Mouse (Mus musculus) stomach, embryonic 15.5 days (tissue): ENCODE results near the gene Sdad1. TPM values are rescaled to one million over a fixed set of nuclear protein-coding genes. Genes with fewer than 3 reads are reported as not detected.

Experiments
- ATAC-seq: fragments of 200-750 bp; cut with Nextera tagmentation; 2 replicates; pipeline ENCODE4 v1.8.0; 2017; ENCODE audit warnings: low read depth, moderate number of reproducible peaks, moderate TSS enrichment; ENCODE audit not compliant: insufficient read depth, low FRiP score
- H3K27ac ChIP-seq: fragments of 300-500 bp; sonication (generic); 2 replicates; pipeline ENCODE4 v1.5.1; 2015; ENCODE audit warnings: mild to moderate bottlenecking, inconsistent platforms
- H3K27me3 ChIP-seq: fragments of 300-500 bp; sonication (generic); replicated peaks from 2 replicates; pipeline ENCODE4 v1.6.1; 2015; ENCODE audit warnings: inconsistent platforms
- H3K36me3 ChIP-seq: fragments of 300-500 bp; sonication (generic); 2 replicates; pipeline ENCODE4 v1.6.1; 2015; ENCODE audit warnings: inconsistent platforms
- H3K4me1 ChIP-seq: fragments of 300-500 bp; sonication (generic); 2 replicates; pipeline ENCODE4 v1.6.1; 2015; ENCODE audit warnings: inconsistent platforms
- H3K4me2 ChIP-seq: fragments of 300-500 bp; sonication (generic); 2 replicates; pipeline ENCODE4 v1.6.1; 2015; ENCODE audit warnings: mild to moderate bottlenecking, inconsistent platforms
- H3K4me3 ChIP-seq: fragments of 300-500 bp; sonication (generic); replicated peaks from 2 replicates; pipeline ENCODE4 v1.5.1; 2015; ENCODE audit warnings: inconsistent platforms
- H3K9ac ChIP-seq: fragments of 300-500 bp; sonication (generic); 2 replicates; pipeline ENCODE4 v1.6.1; 2015; ENCODE audit warnings: inconsistent platforms
- H3K9me3 ChIP-seq: fragments of 300-500 bp; sonication (generic); 2 replicates; pipeline ENCODE4 v1.6.1; 2016; ENCODE audit warnings: inconsistent platforms
- WGBS: fragments of 180-500 bp; shearing (Covaris S2); methylation state at CpG from one replicate; pipeline ENCODE4 v1.1.7; 2015; 5-methylcytosine and 5-hydroxymethylcytosine counted together
- polyA plus RNA-seq: library from polyadenylated mRNA; unstranded; fragments of >200 nt; fragmentation: Nextera tagmentation; extraction: Ambion mirVana; gene quantifications from 2 replicates; pipeline ENCODE4 v1.2.1, GENCODE M21; 2015

Gene Sdad1
- polyA plus RNA-seq, 1 experiment from 2014 or later: 41.9 TPM

- no peaks in the 10 kb centered on the region for H3K27me3 ChIP-seq
- no peak overlapping the region for H3K4me3 ChIP-seq
- H3K9ac ChIP-seq: no peak overlapping the region
- H3K36me3 ChIP-seq: no peaks in the 10 kb centered on the region
- H3K9me3 ChIP-seq: no peaks in the 10 kb centered on the region
- H3K27ac ChIP-seq: no peak overlapping the region
- ATAC-seq: peak; percentile 50; the same call in 1 of the 2 replicates
- H3K4me1 ChIP-seq: 0 out of 2 replicates have a peak, but pooled peaks cover 10% of the 10 kb centered on the region
- no peak overlapping the region for H3K4me2 ChIP-seq
- WGBS: 51% methylated on average over 4 of the region's 4 CpGs
Observed at GRCm38 (mm10) chr5:92263761-92264359, 46.4 kb downstream of the Sdad1 start.

- no peaks in the 10 kb centered on the region for H3K36me3 ChIP-seq
- ATAC-seq: no peak
- H3K27me3 ChIP-seq: no peaks in the 10 kb centered on the region
- no peak overlapping the region for H3K4me3 ChIP-seq
- H3K9ac ChIP-seq: no peak overlapping the region
- no peak overlapping the region for H3K27ac ChIP-seq
- WGBS: 82% methylated on average over 8 of the region's 8 CpGs
- 0 out of 2 replicates have a peak, but pooled peaks cover 10% of the 10 kb centered on the region for H3K4me1 ChIP-seq
- H3K4me2 ChIP-seq: no peak overlapping the region
- no peaks in the 10 kb centered on the region for H3K9me3 ChIP-seq
Observed at GRCm38 (mm10) chr5:92262646-92263045, 47.6 kb downstream of the Sdad1 start.

GRCm38 (mm10) chr5:92256218-92256617 is 54.1 kb downstream of the Sdad1 start, which contains the start of gene Ppef2:
TSS of gene Ppef2 (minus strand) at chr5:92256278.
- WGBS: 26% methylated on average over 6 of the region's 6 CpGs
- Histone ChIP-seq H3K27me3 (no peaks in the 10 kb centered on the region), H3K4me2 (no peak within 1 kb of the TSS), H3K36me3 (no peaks in the 10 kb centered on the region), H3K4me3 (no peak within 1 kb of the TSS), H3K9ac (no peak within 1 kb of the TSS), H3K9me3 (no peaks in the 10 kb centered on the region), H3K4me1 (no peaks in the 10 kb centered on the region), H3K27ac (no peak within 1 kb of the TSS)
- no peak for ATAC-seq

- no peak overlapping the region for H3K4me2 ChIP-seq
- H3K4me1 ChIP-seq: no peaks in the 10 kb centered on the region
- WGBS: 57% methylated on average over 6 of the region's 6 CpGs
- H3K4me3 ChIP-seq: no peak overlapping the region
- no peak overlapping the region for H3K9ac ChIP-seq
- no peaks in the 10 kb centered on the region for H3K9me3 ChIP-seq
- no peak for ATAC-seq
- no peaks in the 10 kb centered on the region for H3K27me3 ChIP-seq
- H3K27ac ChIP-seq: no peak overlapping the region
- no peaks in the 10 kb centered on the region for H3K36me3 ChIP-seq
Observed at GRCm38 (mm10) chr5:92254476-92254875, 55.8 kb downstream of the Sdad1 start.

GRCm38 (mm10) chr5:92252797-92253343 is 57.4 kb downstream of the Sdad1 start:
- 0 out of 2 replicates have a peak, but pooled peaks have one; percentile 10 for ATAC-seq
- H3K36me3 ChIP-seq: no peaks in the 10 kb centered on the region
- no peak overlapping the region for H3K9ac ChIP-seq
- 22% methylated on average over 18 of the region's 18 CpGs for WGBS
- H3K27ac ChIP-seq: no peak overlapping the region
- no peaks in the 10 kb centered on the region for H3K27me3 ChIP-seq
- H3K4me3 ChIP-seq: no peak overlapping the region
- no peaks in the 10 kb centered on the region for H3K4me1 ChIP-seq
- no peaks in the 10 kb centered on the region; the same call in 1 of the 2 replicates for H3K9me3 ChIP-seq
- H3K4me2 ChIP-seq: peak overlapping the region; percentile 11; the same call in 1 of the 2 replicates

- ATAC-seq: no peak
- no peak overlapping the region for H3K4me3 ChIP-seq
- WGBS: 92% methylated on average over 6 of the region's 6 CpGs
Observed at GRCm38 (mm10) chr5:92252031-92252430, 58.2 kb downstream of the Sdad1 start.

GRCm38 (mm10) chr5:92248614-92249013 is 61.7 kb downstream of the Sdad1 start:
- Histone ChIP-seq H3K36me3 (no peaks in the 10 kb centered on the region), H3K27me3 (no peaks in the 10 kb centered on the region), H3K9me3 (no peaks in the 10 kb centered on the region; the same call in 1 of the 2 replicates), H3K4me2 (no peak overlapping the region), H3K4me3 (no peak overlapping the region), H3K27ac (no peak overlapping the region), H3K4me1 (no peaks in the 10 kb centered on the region), H3K9ac (no peak overlapping the region)
- no peak for ATAC-seq
- WGBS: 82% methylated on average over 11 of the region's 11 CpGs

More at GRCm38 (mm10) chr5:92252031-92252430, 58.2 kb downstream of the Sdad1 start:
- Histone ChIP-seq H3K27ac (no peak overlapping the region), H3K27me3 (no peaks in the 10 kb centered on the region), H3K4me1 (no peaks in the 10 kb centered on the region), H3K4me2 (no peak overlapping the region), H3K36me3 (no peaks in the 10 kb centered on the region), H3K9me3 (no peaks in the 10 kb centered on the region; the same call in 1 of the 2 replicates), H3K9ac (no peak overlapping the region)

GRCm38 (mm10) chr5:92245483-92245882 is 64.8 kb downstream of the Sdad1 start:
- Histone ChIP-seq H3K4me3 (no peak overlapping the region), H3K27ac (no peak overlapping the region), H3K4me1 (no peaks in the 10 kb centered on the region), H3K4me2 (no peak overlapping the region), H3K36me3 (no peaks in the 10 kb centered on the region), H3K9ac (no peak overlapping the region), H3K9me3 (no peaks in the 10 kb centered on the region; the same call in 1 of the 2 replicates), H3K27me3 (no peaks in the 10 kb centered on the region)
- ATAC-seq: no peak
- 85% methylated on average over 9 of the region's 9 CpGs for WGBS

- Histone ChIP-seq H3K9me3 (no peaks in the 10 kb centered on the region; the same call in 1 of the 2 replicates), H3K4me3 (no peak overlapping the region), H3K4me1 (no peaks in the 10 kb centered on the region), H3K4me2 (no peak overlapping the region), H3K9ac (no peak overlapping the region), H3K36me3 (no peaks in the 10 kb centered on the region), H3K27me3 (no peaks in the 10 kb centered on the region), H3K27ac (no peak overlapping the region)
- WGBS: 96% methylated on average over 2 of the region's 2 CpGs
- no peak for ATAC-seq
Observed at GRCm38 (mm10) chr5:92244900-92245299, 65.4 kb downstream of the Sdad1 start.

GRCm38 (mm10) chr5:92240769-92241168 is 69.5 kb downstream of the Sdad1 start:
- no peak overlapping the region for H3K4me3 ChIP-seq
- no peak for ATAC-seq

GRCm38 (mm10) chr5:92239333-92240232 is 70.7 kb downstream of the Sdad1 start:
- Histone ChIP-seq H3K4me3 (no peak overlapping the region), H3K4me1 (0 out of 2 replicates have a peak, but pooled peaks cover 5% of the 10 kb centered on the region), H3K4me2 (0 out of 2 replicates have a peak overlapping the region, but pooled peaks have one; percentile 19), H3K27ac (no peak overlapping the region), H3K27me3 (no peaks in the 10 kb centered on the region), H3K36me3 (no peaks in the 10 kb centered on the region), H3K9ac (no peak overlapping the region), H3K9me3 (no peaks in the 10 kb centered on the region)
- ATAC-seq: peak; percentile 29; the same call in 1 of the 2 replicates
- WGBS: 40% methylated on average over 29 of the region's 29 CpGs

More at GRCm38 (mm10) chr5:92240769-92241168, 69.5 kb downstream of the Sdad1 start:
- Histone ChIP-seq H3K36me3 (no peaks in the 10 kb centered on the region), H3K27me3 (no peaks in the 10 kb centered on the region), H3K4me1 (no peaks in the 10 kb centered on the region), H3K9me3 (no peaks in the 10 kb centered on the region), H3K4me2 (no peak overlapping the region), H3K27ac (no peak overlapping the region), H3K9ac (no peak overlapping the region)
- 95% methylated on average over 12 of the region's 12 CpGs for WGBS
